Mouse (Mus musculus) A20 (cell line): ENCODE results near the gene Ptov1.

Experiments
- DNase-seq: peaks from one replicate; pipeline ENCODE4 v3.0.0-alpha.2; 2011; ENCODE audit warnings: low read depth, low spot score

Ptov1 gene

DNA sequence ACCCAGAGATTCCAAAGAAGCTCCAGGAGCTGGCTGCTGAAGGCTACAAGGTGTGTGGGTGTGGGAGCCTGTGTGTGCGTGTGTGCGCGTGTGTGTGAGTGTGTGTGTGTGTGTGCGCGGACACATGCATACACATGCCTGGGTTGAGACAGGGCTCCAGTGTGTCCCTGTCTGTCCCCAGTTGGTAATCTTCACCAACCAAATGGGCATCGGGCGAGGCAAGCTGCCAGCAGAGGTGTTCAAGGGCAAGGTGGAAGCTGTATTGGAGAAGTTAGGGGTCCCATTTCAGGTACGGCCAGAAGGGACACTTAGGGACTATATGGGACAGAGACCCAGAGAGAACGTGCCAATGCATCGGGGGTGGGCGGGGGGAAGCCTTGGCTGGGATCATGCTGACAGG is 9.7 kb downstream of the Ptov1 start:
- no peak for DNase-seq

GRCm38 (mm10) chr7:44857905-44858304 is 11.7 kb downstream of the Ptov1 start:
- peak; percentile 88 for DNase-seq

GRCm38 (mm10) chr7:44857042-44857552 is 12.5 kb downstream of the Ptov1 start, which contains the start of gene Pnkp:
Gene Pnkp, plus strand, starts transcription at chr7:44857139.
- DNase-seq = peak; percentile 93

DNA sequence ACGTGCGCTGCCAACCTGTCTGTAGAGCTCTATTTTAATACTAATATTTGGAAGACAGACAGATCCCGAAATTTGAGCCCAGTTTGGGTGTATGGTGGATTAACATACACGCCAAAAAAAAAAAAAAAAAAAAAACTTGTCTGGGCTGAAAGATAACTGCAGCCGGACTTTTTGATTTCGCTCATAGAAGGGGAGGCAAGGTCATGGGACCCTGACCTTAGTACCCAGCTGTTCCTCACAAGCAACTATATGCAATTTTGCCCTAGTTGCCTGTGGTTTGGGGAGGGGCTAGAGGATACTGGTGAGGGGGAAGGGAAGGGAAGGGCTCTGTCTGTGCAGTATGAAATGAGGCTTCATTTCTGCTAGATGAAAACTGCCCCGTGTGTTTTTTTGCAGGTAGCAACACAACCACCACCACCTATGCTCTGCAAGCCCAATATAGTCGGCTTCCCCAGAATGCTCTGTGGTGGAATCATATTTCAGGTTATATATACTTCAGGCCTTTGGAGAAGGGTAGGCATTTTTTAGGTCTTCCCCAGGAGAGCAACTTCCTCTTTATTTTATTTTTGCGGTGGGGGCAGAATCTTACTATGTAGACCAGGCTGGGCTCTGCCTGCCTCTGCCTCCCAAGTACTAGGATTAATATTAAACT is 13.2 kb downstream of the Ptov1 start:
- DNase-seq = no peak

DNA sequence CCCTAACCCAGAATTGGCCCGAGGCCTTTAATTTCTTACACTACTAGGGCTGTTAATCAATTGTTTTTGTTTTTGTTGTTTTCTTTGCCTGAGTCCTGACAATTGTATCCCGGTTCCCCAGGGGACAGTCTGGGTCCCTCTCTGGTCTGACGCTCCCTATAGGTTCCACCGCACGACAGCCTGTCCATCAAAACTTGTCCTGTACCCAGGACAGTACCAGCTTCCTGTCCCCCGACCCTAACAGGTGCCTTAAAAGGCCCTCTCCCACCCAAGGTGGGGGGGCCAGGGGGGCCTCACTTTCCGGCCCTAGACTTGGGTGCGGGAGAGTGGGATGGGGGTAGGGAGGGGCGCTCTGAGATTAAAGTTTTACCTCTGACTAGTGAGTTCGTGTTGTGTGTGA is 14.6 kb downstream of the Ptov1 start:
- no peak for DNase-seq

GRCm38 (mm10) chr7:44854356-44855031 is 15.1 kb downstream of the Ptov1 start:
- DNase-seq = peak; percentile 90

DNA sequence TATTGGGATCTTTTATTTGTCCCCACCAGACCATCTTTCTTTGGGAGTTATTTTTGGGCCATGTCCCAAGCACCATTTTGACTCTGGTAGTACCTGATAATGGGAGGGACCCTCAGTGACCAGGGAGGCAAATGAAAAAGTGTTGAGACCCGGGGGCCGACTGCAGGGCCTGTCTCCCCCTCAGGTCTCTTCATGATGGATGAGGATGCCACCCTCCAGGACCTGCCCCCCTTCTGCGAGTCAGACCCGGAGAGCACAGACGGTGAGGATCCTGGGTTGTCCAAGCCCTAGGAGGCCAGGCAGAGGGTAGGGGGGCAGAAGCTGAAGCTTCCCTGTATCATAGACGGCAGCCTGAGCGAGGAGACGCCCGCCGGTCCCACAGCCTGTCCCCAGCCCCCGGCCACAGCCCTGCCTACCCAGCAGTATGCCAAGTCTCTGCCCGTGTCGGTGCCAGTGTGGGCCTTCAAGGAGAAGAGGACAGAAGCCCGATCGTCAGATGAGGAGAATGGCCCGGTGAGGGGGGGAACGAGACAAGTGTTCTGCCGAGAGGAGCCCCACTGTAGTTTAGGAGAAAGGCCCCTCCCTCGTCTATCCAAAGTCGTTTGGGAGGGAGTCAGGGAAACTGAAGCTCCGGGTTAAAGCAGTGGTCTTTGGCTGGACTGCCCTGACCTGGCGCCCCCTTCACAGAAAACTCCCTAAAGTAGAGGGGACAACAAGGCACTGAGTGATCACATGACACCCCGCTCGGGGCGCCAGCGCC is 15.8 kb downstream of the Ptov1 start:
- no peak for DNase-seq

- no peak for DNase-seq
Observed at GRCm38 (mm10) chr7:44853065-44853464, 16.5 kb downstream of the Ptov1 start.

GRCm38 (mm10) chr7:44852259-44853027 is 17.1 kb downstream of the Ptov1 start:
- no peak for DNase-seq

DNA sequence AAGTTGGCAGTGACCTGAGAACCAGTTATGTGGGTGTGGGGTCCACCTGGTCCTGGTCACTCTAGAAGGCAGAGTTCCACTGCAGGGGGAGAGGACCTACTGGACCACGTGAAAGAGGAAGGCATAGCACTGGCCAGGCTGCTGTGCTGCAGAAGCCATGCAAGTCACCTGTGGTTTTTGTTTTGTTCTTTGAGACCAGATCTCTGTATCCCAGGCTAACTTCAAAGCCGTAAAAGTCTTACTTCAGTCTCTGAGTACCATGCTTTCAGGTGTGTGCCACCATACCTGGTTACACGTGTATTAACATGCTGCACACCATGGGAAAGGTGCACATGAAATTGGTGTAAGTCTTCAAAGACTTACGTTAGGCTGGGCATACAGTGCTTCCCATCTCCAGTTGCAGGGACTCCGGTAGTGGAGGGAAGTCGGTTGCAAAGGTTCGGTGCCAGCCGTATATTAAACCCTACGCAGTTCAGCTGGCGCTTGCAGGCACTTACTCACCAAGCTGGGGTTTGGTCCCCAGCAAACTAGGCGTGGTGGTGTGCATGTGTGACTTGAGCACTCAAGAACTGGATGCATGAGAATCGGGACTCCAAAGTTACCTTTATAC is 17.9 kb downstream of the Ptov1 start:
- DNase-seq = no peak

GRCm38 (mm10) chr7:44850789-44851624 is 18.6 kb downstream of the Ptov1 start:
- DNase-seq = no peak

DNA sequence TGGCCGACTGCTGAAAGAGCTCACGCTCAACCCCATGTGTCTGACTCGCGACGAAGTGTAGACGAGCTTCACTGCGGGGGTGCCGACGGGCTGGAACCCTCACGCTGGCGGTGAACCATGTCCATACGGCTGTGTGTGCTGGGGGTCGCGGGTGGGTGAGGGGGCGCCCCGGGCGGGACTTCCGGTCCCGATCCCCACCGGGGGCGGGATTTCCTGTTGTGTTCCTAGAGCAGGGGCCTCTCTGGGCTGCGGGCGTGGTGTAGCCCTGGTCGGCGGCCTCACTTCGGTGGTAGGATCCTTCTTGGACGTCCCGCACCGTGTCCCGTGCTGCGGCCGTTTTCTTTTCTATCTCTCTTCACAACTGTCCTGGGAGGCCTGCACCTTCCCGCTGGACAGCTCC is 19.4 kb downstream of the Ptov1 start:
- peak; percentile 82 for DNase-seq

DNA sequence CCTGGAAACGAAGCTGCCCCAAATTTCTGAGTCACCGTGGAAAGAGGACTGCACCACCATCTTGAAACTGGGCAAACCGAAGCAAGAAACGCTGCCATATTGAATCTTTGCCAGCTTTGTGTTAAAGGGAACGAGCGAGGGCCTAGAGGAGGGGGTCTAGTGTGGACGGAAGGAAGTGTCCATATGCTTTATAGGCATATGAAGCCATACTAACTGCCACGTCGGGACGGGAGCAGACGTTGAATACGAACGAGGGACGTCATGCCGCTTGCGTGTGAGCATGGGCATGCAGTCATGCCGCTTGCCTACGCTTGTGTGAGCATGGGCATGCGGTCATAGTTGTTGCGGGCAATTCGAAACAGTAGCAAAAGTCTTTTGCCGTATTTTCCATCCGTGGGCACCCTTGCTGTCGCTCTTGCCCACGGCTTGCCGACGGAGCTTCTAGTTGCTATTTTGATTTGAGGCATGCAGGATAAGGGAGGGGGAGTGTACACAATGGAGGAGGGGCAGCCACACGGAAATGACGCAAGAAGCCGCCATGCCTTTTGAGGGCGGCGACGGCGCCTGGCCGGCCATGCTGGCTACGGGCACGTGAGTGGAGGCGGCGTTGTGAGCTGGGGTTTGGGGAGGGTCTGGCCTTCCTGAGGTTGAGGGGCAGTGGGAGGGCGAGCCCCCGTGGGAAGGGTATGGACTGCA is 20.0 kb downstream of the Ptov1 start:
- peak; percentile 95 for DNase-seq

DNA sequence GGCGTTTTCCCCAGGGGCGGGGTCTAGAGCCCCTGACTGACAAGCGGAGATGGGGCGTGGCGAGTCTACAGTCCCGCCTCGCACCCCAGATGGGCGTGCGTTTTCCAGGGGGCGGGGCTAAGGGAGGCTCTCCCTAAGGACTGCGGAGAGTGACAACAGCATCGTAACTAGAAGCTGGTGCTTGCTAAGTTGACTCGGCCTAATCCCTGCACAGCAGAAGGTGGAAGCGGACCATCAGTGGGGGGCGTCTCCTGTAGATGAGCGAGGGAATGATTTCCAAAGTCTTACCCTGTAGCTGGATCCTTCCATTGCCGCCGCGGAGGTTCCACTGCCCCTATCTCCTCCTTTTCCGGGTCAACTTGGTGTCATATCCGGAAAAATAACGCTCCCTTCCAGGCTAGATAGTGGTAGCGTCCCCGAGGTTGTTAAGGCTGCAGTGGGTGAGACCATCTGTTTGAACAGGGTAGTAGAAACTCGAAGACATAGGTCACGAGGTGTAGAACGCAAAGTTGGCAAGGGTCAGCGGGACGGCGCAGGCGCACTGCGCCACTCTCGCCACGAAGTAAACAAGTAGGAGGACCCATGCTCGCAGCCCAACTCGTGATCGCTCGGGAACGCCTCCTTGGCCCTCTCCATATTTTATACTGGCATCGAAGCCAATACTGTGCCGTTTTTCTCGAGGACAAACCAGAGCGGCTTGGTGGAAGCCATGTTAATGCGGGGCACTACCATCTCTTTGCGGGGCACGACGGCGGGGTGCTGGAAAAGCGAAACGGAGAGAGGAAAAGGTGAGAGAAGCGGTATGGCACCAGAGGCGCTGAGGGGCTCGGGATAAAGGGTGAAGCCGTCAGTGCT is 20.8 kb downstream of the Ptov1 start, which contains the start of the genes Akt1s1 and Tbc1d17:
Akt1s1 (plus strand) TSS at position 431 of the 855 bp plus-strand sequence.
Tbc1d17 (minus strand) TSS at position 519 of the 855 bp plus-strand sequence.
- peak; percentile 100 for DNase-seq

- DNase-seq = no peak
Observed at GRCm38 (mm10) chr7:44847772-44848171, 21.8 kb downstream of the Ptov1 start.

DNA sequence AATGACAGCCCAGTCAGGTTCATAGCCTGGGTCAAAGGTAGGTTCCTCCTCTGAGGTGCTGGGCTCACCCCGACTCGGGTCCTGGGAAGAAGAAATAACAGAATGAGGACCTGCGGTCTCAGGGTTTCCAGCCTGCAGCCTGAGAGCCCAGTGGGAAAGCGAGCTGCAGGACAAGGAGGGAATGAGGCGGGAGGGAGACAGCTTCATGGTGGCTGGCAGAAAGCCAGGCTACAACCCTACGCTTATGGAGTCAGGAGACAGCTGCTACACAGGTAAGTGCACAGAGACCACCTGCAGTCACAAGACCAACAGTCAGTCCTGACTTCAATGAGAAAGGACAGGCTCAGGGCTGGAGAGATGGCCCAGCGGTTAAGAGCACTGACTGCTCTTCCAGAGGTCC is 22.8 kb downstream of the Ptov1 start:
- no peak for DNase-seq

DNA sequence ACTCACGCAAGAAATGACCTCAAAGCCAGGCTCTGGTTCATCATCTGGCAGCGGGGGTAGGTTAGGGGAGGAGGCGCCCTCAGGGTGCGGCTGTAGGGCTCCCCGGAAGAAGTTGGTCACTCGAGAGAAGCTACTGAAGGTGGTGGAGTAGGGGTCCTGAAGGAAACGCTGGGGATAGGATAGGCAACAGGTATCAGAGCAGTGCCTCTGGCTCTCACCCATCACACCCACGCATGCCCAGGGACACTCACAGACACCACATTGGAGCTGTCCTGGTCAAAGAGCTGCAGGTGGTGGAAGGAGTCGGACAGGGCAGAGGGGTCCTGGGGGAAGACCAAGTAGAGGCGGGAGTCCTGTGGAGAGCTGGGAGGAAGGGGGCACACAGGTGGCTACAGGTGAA is 24.6 kb downstream of the Ptov1 start:
- DNase-seq = no peak

- DNase-seq = no peak
Observed at GRCm38 (mm10) chr7:44841825-44842463, 27.6 kb downstream of the Ptov1 start.
